Mouse (Mus musculus): ENCODE data around the gene Wwc2.

DNA sequence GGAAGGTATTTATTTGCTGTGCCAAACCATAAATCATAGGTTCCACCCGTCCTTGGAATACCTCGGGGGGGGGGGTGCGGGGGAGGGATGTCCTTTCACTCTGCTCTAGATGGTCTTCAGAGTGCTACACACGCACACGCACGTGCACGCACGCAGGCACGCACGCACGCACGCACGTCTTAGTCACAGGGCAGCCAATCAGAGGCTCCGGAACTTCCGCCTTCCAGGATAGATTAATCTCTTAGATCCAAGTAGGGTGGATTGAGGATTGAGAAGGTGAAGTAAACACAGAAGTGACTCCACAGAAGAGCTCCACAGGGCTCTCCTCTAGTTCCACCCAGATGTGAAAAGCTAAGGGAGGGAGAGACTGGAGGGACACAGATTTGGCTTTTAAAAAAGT, 204.4 kb downstream of the Wwc2 start:
- no peak for TF ChIP-seq GATA1 (IDR thresholded peaks at IDR 0.05; ENCODE audit: borderline replicate concordance, low read length)
- no peak for TF ChIP-seq FLI1 (IDR thresholded peaks at IDR 0.05; ENCODE audit: low read length)
